ENCODE assay signal across 9 mouse cellular contexts in the genomic region with DNA sequence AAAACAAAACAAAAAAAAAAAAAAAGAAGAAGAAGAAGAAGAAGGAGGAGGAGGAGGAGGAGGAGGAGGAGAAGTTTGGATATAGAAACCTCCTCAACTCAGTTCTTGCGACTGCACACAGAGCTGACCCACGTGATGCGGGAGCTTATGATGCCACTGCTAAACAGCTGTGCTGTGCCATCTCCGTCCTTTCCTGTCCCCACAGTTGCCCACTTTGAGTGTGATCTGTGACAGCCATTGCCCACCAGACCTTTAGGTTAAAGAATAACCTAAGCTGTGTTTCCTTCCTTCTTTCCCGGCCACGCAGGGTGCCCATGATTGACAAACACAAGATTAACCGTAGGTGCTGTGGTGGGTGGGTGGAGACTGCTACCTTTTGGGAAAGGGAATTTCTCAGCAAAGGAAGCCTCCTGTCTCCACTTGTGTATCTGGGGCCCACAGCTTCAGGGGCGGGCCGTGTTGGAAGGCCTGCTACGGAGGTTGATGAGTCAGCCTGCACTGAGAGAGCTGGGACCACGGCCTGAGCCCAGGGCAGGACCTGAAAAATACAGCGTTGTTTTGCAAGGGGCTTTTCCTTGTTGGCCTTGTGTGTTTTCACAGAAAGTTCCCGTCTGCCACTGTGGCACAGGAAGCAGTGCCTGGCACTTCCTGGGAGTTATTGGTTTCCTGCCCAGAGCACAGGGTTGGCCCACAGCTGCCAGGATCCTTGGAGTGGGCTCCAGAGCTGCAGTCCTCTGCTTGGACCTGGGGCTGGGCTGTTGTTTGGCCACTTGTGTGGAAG. TPM values are rescaled to one million over a fixed set of nuclear protein-coding genes. Genes with fewer than 3 reads are reported as not detected.
DNase-seq lines count a peak whose midpoint lies in the region; ATAC-seq and TF ChIP-seq lines count a peak whose summit lies in the region.
"Had no signal": no experiment of that assay in that cellular context is flagged by ENCODE, and none has a peak within 500 bp of the region (broad histone marks: within the 10 kb centered on the region; RNA-seq: fewer than 3 reads in every experiment).

No protein-coding gene starts in this region.

- peak overlapping the region; percentile 8; the same call in 1 of the 2 replicates for H3K9ac ChIP-seq in heart, embryonic 14.5 days (ENCODE audit: low read length)
- H3K9ac ChIP-seq in neural tube, embryonic 15.5 days (replicated peaks): no peak overlapping the region
- no peak overlapping the region for H3K9ac ChIP-seq in midbrain, postnatal 0 days (replicated peaks; ENCODE audit: low read length, poor library complexity, severe bottlenecking)
- H3K9ac ChIP-seq: limb, embryonic 13.5 days had no signal

- no peak overlapping the region for H3K4me3 ChIP-seq in heart, embryonic 10.5 days
- no peak overlapping the region for H3K4me3 ChIP-seq in heart, embryonic 14.5 days (ENCODE audit: control insufficient read depth in 1 of 2, insufficient read depth in 1 of 2, low read depth in 1 of 2, low read length in 2 of 2)
- peak overlapping the region; percentile 84 for H3K4me3 ChIP-seq in megakaryocyte, embryonic 14.5 days (replicated peaks)
- H3K4me3 ChIP-seq in neural tube, embryonic 15.5 days (replicated peaks): no peak overlapping the region
- H3K4me3 ChIP-seq in midbrain, postnatal 0 days (ENCODE audit: low read depth, low read length): no peak overlapping the region
- H3K4me3 ChIP-seq: limb, embryonic 13.5 days had no signal

- no peak for TF ChIP-seq CTCF in midbrain, postnatal 0 days (IDR thresholded peaks at IDR 0.05)

- ATAC-seq in heart, embryonic 14.5 days (ENCODE audit: insufficient number of reproducible peaks, insufficient read depth, low FRiP score, low read depth): no peak
- no peak for ATAC-seq in neural tube, embryonic 15.5 days (ENCODE audit: low FRiP score)
- ATAC-seq in midbrain, postnatal 0 days (ENCODE audit: low FRiP score): no peak

- no peak overlapping the region for H3K4me2 ChIP-seq in heart, embryonic 14.5 days (ENCODE audit: low read length)
- H3K4me2 ChIP-seq in neural tube, embryonic 15.5 days: no peak overlapping the region
- no peak overlapping the region for H3K4me2 ChIP-seq in midbrain, postnatal 0 days (ENCODE audit: low read depth, low read length, poor library complexity, severe bottlenecking)
- H3K4me2 ChIP-seq: limb, embryonic 13.5 days had no signal

- H3K27me3 ChIP-seq in heart, embryonic 10.5 days (ENCODE audit: insufficient read depth, poor library complexity, severe bottlenecking): no peaks in the 10 kb centered on the region
- no peaks in the 10 kb centered on the region for H3K27me3 ChIP-seq in heart, embryonic 14.5 days (ENCODE audit: control insufficient read depth, insufficient read depth, low read length)
- no peaks in the 10 kb centered on the region for H3K27me3 ChIP-seq in megakaryocyte, embryonic 14.5 days (replicated peaks)
- no peaks in the 10 kb centered on the region for H3K27me3 ChIP-seq in neural tube, embryonic 15.5 days (replicated peaks)
- H3K27me3 ChIP-seq in midbrain, postnatal 0 days (ENCODE audit: insufficient read depth, low read length): no peaks in the 10 kb centered on the region
- H3K27me3 ChIP-seq: limb, embryonic 13.5 days had no signal

- H3K27ac ChIP-seq in heart, embryonic 10.5 days: peak overlapping the region; percentile 49; the same call in 1 of the 2 replicates
- no peak overlapping the region for H3K27ac ChIP-seq in heart, embryonic 14.5 days (replicated peaks in 1 of 2; ENCODE audit: control insufficient read depth in 1 of 2, insufficient read depth in 1 of 2, low read depth in 2 of 2, low read length in 2 of 2)
- H3K27ac ChIP-seq in neural tube, embryonic 15.5 days (replicated peaks): no peak overlapping the region
- H3K27ac ChIP-seq in midbrain, postnatal 0 days (ENCODE audit: low read depth, low read length): no peak overlapping the region
- H3K27ac ChIP-seq: limb, embryonic 13.5 days had no signal

- peaks cover 21% of the 10 kb centered on the region for H3K4me1 ChIP-seq in heart, embryonic 10.5 days
- H3K4me1 ChIP-seq in heart, embryonic 14.5 days (ENCODE audit: control insufficient read depth in 2 of 2, insufficient read depth in 2 of 2, low read length in 2 of 2): peaks cover 6 to 14% of the 10 kb centered on the region in 2 experiments; a peak in 2 of 4 replicates
- H3K4me1 ChIP-seq in megakaryocyte, embryonic 14.5 days: peaks cover 77% of the 10 kb centered on the region
- H3K4me1 ChIP-seq in neural tube, embryonic 15.5 days: no peaks in the 10 kb centered on the region
- H3K4me1 ChIP-seq in midbrain, postnatal 0 days (ENCODE audit: insufficient read depth, low read length): no peaks in the 10 kb centered on the region

- WGBS in heart, embryonic 10.5 days: 54% methylated on average over 13 of the region's 13 CpGs
- 50% methylated on average over 13 of the region's 13 CpGs for WGBS in heart, embryonic 14.5 days
- WGBS in neural tube, embryonic 15.5 days: 85% methylated on average over 13 of the region's 13 CpGs
- WGBS in midbrain, postnatal 0 days: 89% methylated on average over 13 of the region's 13 CpGs

- no peaks in the 10 kb centered on the region for H3K36me3 ChIP-seq in heart, embryonic 10.5 days
- H3K36me3 ChIP-seq in heart, embryonic 14.5 days (ENCODE audit: control insufficient read depth, insufficient read depth, low read length): no peaks in the 10 kb centered on the region
- H3K36me3 ChIP-seq in megakaryocyte, embryonic 14.5 days (replicated peaks; ENCODE audit: low read length): peaks cover 57% of the 10 kb centered on the region
- H3K36me3 ChIP-seq in neural tube, embryonic 15.5 days: no peaks in the 10 kb centered on the region
- no peaks in the 10 kb centered on the region; the same call in 1 of the 2 replicates for H3K36me3 ChIP-seq in midbrain, postnatal 0 days (ENCODE audit: insufficient read depth, low read length)
- H3K36me3 ChIP-seq: limb, embryonic 13.5 days had no signal

- DNase-seq in heart, embryonic 10.5 days (ENCODE audit: low spot score): no peak
- no peak for DNase-seq in heart, postnatal 4 days
- DNase-seq in MEL-GATA-1-ER (ENCODE audit: extremely low read depth, low read depth): peak; percentile 29
- DNase-seq in left cerebral cortex, adult 11 months (ENCODE audit: low spot score): no peak
- DNase-seq in midbrain, postnatal 0 days (ENCODE audit: low spot score): no peak

- no peaks in the 10 kb centered on the region for H3K9me3 ChIP-seq in heart, embryonic 10.5 days
- H3K9me3 ChIP-seq in heart, embryonic 14.5 days (ENCODE audit: control insufficient read depth, low read length): no peaks in the 10 kb centered on the region
- no peaks in the 10 kb centered on the region for H3K9me3 ChIP-seq in megakaryocyte, embryonic 14.5 days
- H3K9me3 ChIP-seq in neural tube, embryonic 15.5 days (replicated peaks): no peaks in the 10 kb centered on the region
- H3K9me3 ChIP-seq in midbrain, postnatal 0 days (ENCODE audit: low read length): no peaks in the 10 kb centered on the region
- H3K9me3 ChIP-seq: limb, embryonic 13.5 days had no signal

RNA-seq across cellular contexts. Expression of gene Ttc7, which starts 19.5 kb away (rescaled TPM):
- 2.8 and 4.7 TPM in 2 replicates for polyA plus RNA-seq in heart, embryonic 10.5 days (2016; fragmentation: Nextera tagmentation; extraction: Ambion mirVana)
- total RNA-seq in heart, postnatal 4 days (2021): 1 to 10 TPM; 5.5 TPM
- polyA plus RNA-seq in heart, embryonic 14.5 days (2014; fragmentation: Nextera tagmentation; extraction: Ambion mirVana): 1.3 and 2.5 TPM in 2 replicates
- 8.2 and 14.1 TPM in 2 replicates for polyA plus RNA-seq in megakaryocyte, embryonic 14.5 days (2012; ENCODE audit: insufficient read depth, low replicate concordance)
- 7.2 and 12.0 TPM in 2 replicates for polyA plus RNA-seq in neural tube, embryonic 15.5 days (2015; fragmentation: Nextera tagmentation; extraction: Ambion mirVana)
- total RNA-seq in midbrain, postnatal 0 days (2014; rRNA removed): 5.3 and 13.9 TPM in 2 replicates
- polyA plus RNA-seq in midbrain, postnatal 0 days (2015; fragmentation: Nextera tagmentation; extraction: Ambion mirVana): 9.9 and 11.1 TPM in 2 replicates

RNA-seq across cellular contexts. Expression of gene Mcfd2, which starts 36.5 kb away (rescaled TPM):
- 77.8 and 82.7 TPM in 2 replicates for polyA plus RNA-seq in heart, embryonic 10.5 days (2016; fragmentation: Nextera tagmentation; extraction: Ambion mirVana)
- total RNA-seq in heart, postnatal 4 days (2021): 10 to 100 TPM; 37.4 to 41.8 TPM
- 81.3 and 85.8 TPM in 2 replicates for polyA plus RNA-seq in heart, embryonic 14.5 days (2014; fragmentation: Nextera tagmentation; extraction: Ambion mirVana)
- 8.0 and 12.5 TPM in 2 replicates for polyA plus RNA-seq in megakaryocyte, embryonic 14.5 days (2012; ENCODE audit: insufficient read depth, low replicate concordance)
- polyA plus RNA-seq in neural tube, embryonic 15.5 days (2015; fragmentation: Nextera tagmentation; extraction: Ambion mirVana): 45.3 and 57.3 TPM in 2 replicates
- total RNA-seq in midbrain, postnatal 0 days (2014; rRNA removed): 27.8 and 38.0 TPM in 2 replicates
- polyA plus RNA-seq in midbrain, postnatal 0 days (2015; fragmentation: Nextera tagmentation; extraction: Ambion mirVana): 35.5 and 36.9 TPM in 2 replicates
